Mouse (Mus musculus) hindbrain, embryonic 10.5 days (tissue): Measurements from ENCODE around the gene Abca3. TPM values are rescaled to one million over a fixed set of nuclear protein-coding genes. Genes with fewer than 3 reads are reported as not detected.
"Not testable (repeated sequence)": the region's sequence is repeated elsewhere in the genome, so short reads cannot be mapped to it uniquely, and the experiment has no call there.

ENCODE experiments used
- DNase-seq: peaks from one replicate; pipeline ENCODE4 v3.0.0-alpha.2; 2017; ENCODE audit warnings: low spot score
- H3K27ac ChIP-seq: fragments of 300-500 bp; sonication (generic); 2 replicates; pipeline ENCODE4 v1.5.1; 2016; ENCODE audit warnings: mild to moderate bottlenecking, moderate library complexity
- H3K27me3 ChIP-seq: fragments of 300-500 bp; sonication (generic); 2 replicates; pipeline ENCODE4 v1.6.1; 2016; ENCODE audit warnings: mild to moderate bottlenecking; ENCODE audit not compliant: poor library complexity, insufficient read depth, severe bottlenecking
- H3K36me3 ChIP-seq: fragments of 300-500 bp; sonication (generic); 2 replicates; pipeline ENCODE4 v1.6.1; 2016; ENCODE audit warnings: mild to moderate bottlenecking, moderate library complexity
- H3K4me1 ChIP-seq: fragments of 300-500 bp; sonication (generic); replicated peaks from 2 replicates; pipeline ENCODE4 v1.6.1; 2016; ENCODE audit warnings: mild to moderate bottlenecking
- H3K4me3 ChIP-seq: fragments of 300-500 bp; sonication (generic); 2 replicates; pipeline ENCODE4 v1.5.1; 2016; ENCODE audit warnings: mild to moderate bottlenecking, moderate library complexity
- H3K9me3 ChIP-seq: fragments of 300-500 bp; sonication (generic); 2 replicates; pipeline ENCODE4 v1.6.1; 2016; ENCODE audit warnings: mild to moderate bottlenecking, moderate library complexity
- WGBS: fragments of 180-500 bp; shearing (Covaris S2); methylation state at CpG from one replicate; pipeline ENCODE4 v1.1.7; 2016; 5-methylcytosine and 5-hydroxymethylcytosine counted together
- polyA plus RNA-seq: library from polyadenylated mRNA; unstranded; fragments of >200 nt; fragmentation: Nextera tagmentation; extraction: Ambion mirVana; gene quantifications from 2 replicates; pipeline ENCODE4 v1.2.1, GENCODE M21; 2016

Abca3 gene
- polyA plus RNA-seq, 1 experiment from 2014 or later: 13.7 TPM

GRCm38 (mm10) chr17:24391149-24391548 is 39.4 kb downstream of the Abca3 start:
- Histone ChIP-seq H3K27ac (no peak overlapping the region), H3K36me3 (peaks cover 48% of the 10 kb centered on the region), H3K9me3 (no peaks in the 10 kb centered on the region), H3K27me3 (no peaks in the 10 kb centered on the region), H3K4me3 (no peak overlapping the region), H3K4me1 (no peaks in the 10 kb centered on the region)
- WGBS: 67% methylated on average over 8 of the region's 8 CpGs
- DNase-seq: peak; percentile 19

- no peaks in the 10 kb centered on the region for H3K4me1 ChIP-seq
- WGBS: 39% methylated on average over 4 of the region's 4 CpGs
- H3K9me3 ChIP-seq: no peaks in the 10 kb centered on the region
- peaks cover 40% of the 10 kb centered on the region for H3K36me3 ChIP-seq
- no peak overlapping the region for H3K27ac ChIP-seq
- H3K4me3 ChIP-seq: no peak overlapping the region
- DNase-seq: no peak
- no peaks in the 10 kb centered on the region for H3K27me3 ChIP-seq
Measured at GRCm38 (mm10) chr17:24393527-24393926, 41.8 kb downstream of the Abca3 start.

GRCm38 (mm10) chr17:24394456-24394855 is 42.7 kb downstream of the Abca3 start:
- H3K27ac ChIP-seq: no peak overlapping the region
- no peaks in the 10 kb centered on the region for H3K27me3 ChIP-seq
- peaks cover 45% of the 10 kb centered on the region for H3K36me3 ChIP-seq
- H3K4me1 ChIP-seq: no peaks in the 10 kb centered on the region
- 92% methylated on average over 7 of the region's 7 CpGs for WGBS
- no peak for DNase-seq
- no peaks in the 10 kb centered on the region for H3K9me3 ChIP-seq
- H3K4me3 ChIP-seq: no peak overlapping the region

- Histone ChIP-seq H3K27me3 (no peaks in the 10 kb centered on the region), H3K36me3 (peaks cover 88% of the 10 kb centered on the region), H3K27ac (no peak overlapping the region), H3K4me1 (no peaks in the 10 kb centered on the region), H3K4me3 (no peak overlapping the region), H3K9me3 (no peaks in the 10 kb centered on the region)
- DNase-seq: no peak
- WGBS: 76% methylated on average over 3 of the region's 3 CpGs
Measured at GRCm38 (mm10) chr17:24402371-24402770, 50.6 kb downstream of the Abca3 start.

GRCm38 (mm10) chr17:24407116-24407803 is 55.5 kb downstream of the Abca3 start:
- no peaks in the 10 kb centered on the region for H3K4me1 ChIP-seq
- no peak overlapping the region for H3K27ac ChIP-seq
- 91% methylated on average over 12 of the region's 12 CpGs for WGBS
- DNase-seq: no peak
- no peaks in the 10 kb centered on the region for H3K27me3 ChIP-seq
- H3K9me3 ChIP-seq: no peaks in the 10 kb centered on the region
- peaks cover 86% of the 10 kb centered on the region for H3K36me3 ChIP-seq
- no peak overlapping the region for H3K4me3 ChIP-seq

GRCm38 (mm10) chr17:24413557-24414211 is 61.9 kb downstream of the Abca3 start:
- peak overlapping the region; percentile 99 for H3K27ac ChIP-seq
- WGBS: 36% methylated on average over 22 of the region's 22 CpGs
- H3K9me3 ChIP-seq: no peaks in the 10 kb centered on the region
- H3K36me3 ChIP-seq: peaks cover 56% of the 10 kb centered on the region
- peak overlapping the region; percentile 96 for H3K4me3 ChIP-seq
- H3K4me1 ChIP-seq: peaks cover 28% of the 10 kb centered on the region
- DNase-seq: no peak
- no peaks in the 10 kb centered on the region for H3K27me3 ChIP-seq

- H3K4me3 ChIP-seq: peak within 1 kb of the TSS; percentile 96
- under 1% methylated on average over 64 of the region's 64 CpGs for WGBS
- no peaks in the 10 kb centered on the region for H3K27me3 ChIP-seq
- no peaks in the 10 kb centered on the region for H3K9me3 ChIP-seq
- peaks cover 56% of the 10 kb centered on the region for H3K36me3 ChIP-seq
- H3K27ac ChIP-seq: peak within 1 kb of the TSS; percentile 99
- DNase-seq: peak; percentile 100
- peaks cover 28% of the 10 kb centered on the region for H3K4me1 ChIP-seq
Measured at GRCm38 (mm10) chr17:24414230-24414976, 62.7 kb downstream of the Abca3 start, which contains the start of gene Rnps1. TSS of gene Rnps1 (plus strand) at chr17:24414565.

- under 1% methylated on average over 21 of the region's 21 CpGs for WGBS
- H3K9me3 ChIP-seq: no peaks in the 10 kb centered on the region
- H3K27me3 ChIP-seq: no peaks in the 10 kb centered on the region
- H3K27ac ChIP-seq: peak overlapping the region; percentile 99
- peak overlapping the region; percentile 96 for H3K4me3 ChIP-seq
- peaks cover 28% of the 10 kb centered on the region for H3K4me1 ChIP-seq
- H3K36me3 ChIP-seq: peaks cover 56% of the 10 kb centered on the region
- no peak for DNase-seq
Measured at GRCm38 (mm10) chr17:24415011-24415410, 63.3 kb downstream of the Abca3 start.

- no peaks in the 10 kb centered on the region for H3K9me3 ChIP-seq
- H3K27me3 ChIP-seq: no peaks in the 10 kb centered on the region
- H3K36me3 ChIP-seq: peaks cover 58% of the 10 kb centered on the region
- H3K4me1 ChIP-seq: peaks cover 28% of the 10 kb centered on the region
- H3K27ac ChIP-seq: no peak overlapping the region
- 92% methylated on average over 3 of the region's 3 CpGs for WGBS
- no peak for DNase-seq
- H3K4me3 ChIP-seq: peak overlapping the region; percentile 96
Measured at GRCm38 (mm10) chr17:24416051-24416652, 64.4 kb downstream of the Abca3 start.

GRCm38 (mm10) chr17:24423114-24423513 is 71.4 kb downstream of the Abca3 start:
- no peak for DNase-seq
- Histone ChIP-seq H3K4me1 (peaks cover 16% of the 10 kb centered on the region), H3K9me3 (no peaks in the 10 kb centered on the region), H3K27ac (no peak overlapping the region), H3K27me3 (no peaks in the 10 kb centered on the region), H3K4me3 (no peak overlapping the region), H3K36me3 (peaks cover 79% of the 10 kb centered on the region)
- WGBS: 93% methylated on average over 4 of the region's 4 CpGs

- Histone ChIP-seq H3K4me3 (no peak overlapping the region), H3K4me1 (peaks cover 16% of the 10 kb centered on the region), H3K27ac (no peak overlapping the region), H3K9me3 (no peaks in the 10 kb centered on the region), H3K27me3 (no peaks in the 10 kb centered on the region), H3K36me3 (peaks cover 69% of the 10 kb centered on the region)
- DNase-seq: no peak
- 92% methylated on average over 5 of the region's 5 CpGs for WGBS
Measured at GRCm38 (mm10) chr17:24424489-24424888, 72.7 kb downstream of the Abca3 start.

GRCm38 (mm10) chr17:24425326-24425725 is 73.6 kb downstream of the Abca3 start:
- peaks cover 16% of the 10 kb centered on the region for H3K4me1 ChIP-seq
- H3K9me3 ChIP-seq, H3K27me3 ChIP-seq, H3K4me3 ChIP-seq, H3K27ac ChIP-seq, DNase-seq: not testable (repeated sequence)
- WGBS: 92% methylated on average over 6 of the region's 8 CpGs
- H3K36me3 ChIP-seq: peaks cover 65% of the 10 kb centered on the region
